Mouse (Mus musculus) layer of hippocampus, postnatal 36 days (tissue): ENCODE measurements around the gene Tnnc2. TPM values are rescaled to one million over a fixed set of nuclear protein-coding genes. Genes with fewer than 3 reads are reported as not detected.
"Not testable (repeated sequence)": the region's sequence is repeated elsewhere in the genome, so short reads cannot be mapped to it uniquely, and the experiment has no call there.

ENCODE experiments used
- DNase-seq, 2 experiments: peaks; one replicate each; pipeline ENCODE4 v3.0.0; 2022
- total RNA-seq, 2 experiments: library from RNA; stranded (reverse); gene quantifications; 2 replicates each; pipeline ENCODE4 v1.2.3; 2021

Tnnc2 gene
- total RNA-seq: not detected

GRCm38 (mm10) chr2:164779481-164780086 lies at the start of gene Tnnc2:
TSS of gene Tnnc2 (minus strand) at chr2:164779967.
- DNase-seq: no peak

- DNase-seq: no peak
Measured at GRCm38 (mm10) chr2:164829090-164829489, 49.3 kb upstream of the Tnnc2 start.

GRCm38 (mm10) chr2:164828437-164828836 lies 48.7 kb upstream of the Tnnc2 start, which contains the start of gene Spata25:
TSS of gene Spata25 (minus strand) at chr2:164828537.
- DNase-seq: no peak

GRCm38 (mm10) chr2:164827146-164827850 lies 47.5 kb upstream of the Tnnc2 start:
- no peak for DNase-seq

- DNase-seq: no peak
Measured at GRCm38 (mm10) chr2:164825521-164825920, 45.8 kb upstream of the Tnnc2 start.

GRCm38 (mm10) chr2:164823969-164824368 lies 44.2 kb upstream of the Tnnc2 start:
- no peak for DNase-seq

- DNase-seq: peak in 1 of 2 experiments; percentile 35
Measured at GRCm38 (mm10) chr2:164823181-164823585, 43.4 kb upstream of the Tnnc2 start.

- peak; percentile 100 for DNase-seq
Measured at GRCm38 (mm10) chr2:164822636-164823165, 42.9 kb upstream of the Tnnc2 start, which contains the start of gene Zswim1. TSS of gene Zswim1 (plus strand) at chr2:164822686.

GRCm38 (mm10) chr2:164821060-164821459 lies 41.3 kb upstream of the Tnnc2 start:
- no peak for DNase-seq

- no peak for DNase-seq
Measured at GRCm38 (mm10) chr2:164817703-164818102, 37.9 kb upstream of the Tnnc2 start.

GRCm38 (mm10) chr2:164817206-164817605 lies 37.4 kb upstream of the Tnnc2 start:
- no peak for DNase-seq

- no peak for DNase-seq
Measured at GRCm38 (mm10) chr2:164815821-164816220, 36.1 kb upstream of the Tnnc2 start.

- DNase-seq: no peak
Measured at GRCm38 (mm10) chr2:164815348-164815747, 35.6 kb upstream of the Tnnc2 start.

- DNase-seq: no peak
Measured at GRCm38 (mm10) chr2:164813557-164813956, 33.8 kb upstream of the Tnnc2 start.

- DNase-seq: no peak
Measured at GRCm38 (mm10) chr2:164806614-164807013, 26.8 kb upstream of the Tnnc2 start.

- no peak for DNase-seq
Measured at GRCm38 (mm10) chr2:164805332-164805718, 25.6 kb upstream of the Tnnc2 start.

GRCm38 (mm10) chr2:164804533-164805331 lies 25.0 kb upstream of the Tnnc2 start, which contains the start of the genes Acot8 and Zswim3:
TSS of gene Acot8 (minus strand) at chr2:164804882.
TSS of gene Zswim3 (plus strand) at chr2:164805098.
- DNase-seq: peak; percentile 97 to 99

- no peak for DNase-seq
Measured at GRCm38 (mm10) chr2:164803921-164804313, 24.1 kb upstream of the Tnnc2 start.

- no peak for DNase-seq
Measured at GRCm38 (mm10) chr2:164803201-164803920, 23.6 kb upstream of the Tnnc2 start.

- DNase-seq: no peak
Measured at GRCm38 (mm10) chr2:164800252-164801004, 20.7 kb upstream of the Tnnc2 start.

- not testable (repeated sequence) for DNase-seq
Measured at GRCm38 (mm10) chr2:164798554-164798953, 18.8 kb upstream of the Tnnc2 start.
